In the genomic region with DNA sequence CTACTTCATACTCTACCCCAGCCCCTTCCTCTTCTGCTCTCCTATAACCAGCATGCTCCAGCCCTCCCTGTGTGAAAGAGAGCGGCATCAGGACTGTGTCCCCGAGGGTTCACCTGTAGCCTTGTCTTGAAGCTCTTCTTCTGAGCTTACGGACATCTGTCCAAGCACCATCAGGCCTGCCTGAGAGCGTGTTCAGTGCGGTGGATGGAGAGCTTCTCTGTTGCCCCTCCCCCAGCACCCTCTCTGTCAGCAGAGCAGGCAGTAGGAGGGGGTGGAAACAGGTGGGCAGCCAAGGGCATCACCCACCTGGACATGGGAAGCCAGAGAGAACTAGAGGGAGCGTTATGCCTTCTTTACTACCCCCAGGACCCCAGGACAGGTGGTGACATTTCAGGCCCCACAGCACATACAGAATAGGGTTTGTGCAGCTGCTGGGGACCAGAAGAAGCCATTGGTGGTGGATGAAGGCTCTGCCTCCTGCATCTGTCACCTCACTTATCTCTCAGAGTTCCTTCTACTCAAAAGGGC, we compare ENCODE assay signal across 16 mouse cellular contexts. TPM values are rescaled to one million over a fixed set of nuclear protein-coding genes. Genes with fewer than 3 reads are reported as not detected.
DNase-seq lines count a peak whose midpoint lies in the region; ATAC-seq lines count a peak whose summit lies in the region.
"Had no signal": no experiment of that assay in that cellular context is flagged by ENCODE, and none has a peak within 500 bp of the region (broad histone marks: within the 10 kb centered on the region; RNA-seq: fewer than 3 reads in every experiment).

No protein-coding gene starts in this region.

- 85% methylated on average over 6 of the region's 6 CpGs for WGBS in neural tube, embryonic 12.5 days
- 74% methylated on average over 6 of the region's 6 CpGs for WGBS in hindbrain, embryonic 10.5 days
- 68% methylated on average over 6 of the region's 6 CpGs for WGBS in midbrain, embryonic 12.5 days

- no peak overlapping the region for H3K4me3 ChIP-seq in neural tube, embryonic 12.5 days
- no peak overlapping the region for H3K4me3 ChIP-seq in hindbrain, embryonic 10.5 days
- no peak overlapping the region for H3K4me3 ChIP-seq in midbrain, embryonic 12.5 days
- H3K4me3 ChIP-seq: megakaryocyte, embryonic 14.5 days had no signal

- H3K27ac ChIP-seq in neural tube, embryonic 12.5 days, result no peak overlapping the region
- H3K27ac ChIP-seq in hindbrain, embryonic 10.5 days, result peak overlapping the region; percentile 46
- peak overlapping the region; percentile 90 for H3K27ac ChIP-seq in midbrain, embryonic 12.5 days (replicated peaks)

- DNase-seq in neural tube, embryonic 10.5 days (ENCODE audit: extremely low spot score, low spot score), result no peak
- no peak for DNase-seq in hindbrain, embryonic 10.5 days (ENCODE audit: low spot score)
- DNase-seq in adrenal gland, postnatal 25 days, result no peak
- no peak for DNase-seq in spleen, adult 12 weeks (ENCODE audit: low spot score)
- DNase-seq in right cerebral cortex, postnatal 25 days, result no peak
- no peak for DNase-seq in c-Kit-positive CD71-positive TER-119-positive erythroid progenitor cells, embryonic 14.5 days (ENCODE audit: low spot score)
- DNase-seq: adrenal gland, postnatal 14 days; kidney, adult 11 months; kidney, postnatal 4 days; thymus, adult 18-20 months had no signal

- peaks cover 62% of the 10 kb centered on the region for H3K36me3 ChIP-seq in neural tube, embryonic 12.5 days
- peaks cover 84% of the 10 kb centered on the region for H3K36me3 ChIP-seq in hindbrain, embryonic 10.5 days
- H3K36me3 ChIP-seq in midbrain, embryonic 12.5 days, result peaks cover 59% of the 10 kb centered on the region

- no peak for ATAC-seq in neural tube, embryonic 12.5 days (ENCODE audit: low FRiP score, low read depth)
- ATAC-seq in midbrain, embryonic 12.5 days (ENCODE audit: low FRiP score, low read depth), result peak; percentile 36; the same call in 1 of the 2 replicates
- ATAC-seq: CD4-positive, CD25-positive, alpha-beta regulatory T cell, adult 4 months had no signal

- no peak overlapping the region for H3K9ac ChIP-seq in neural tube, embryonic 12.5 days
- no peak overlapping the region for H3K9ac ChIP-seq in midbrain, embryonic 12.5 days (replicated peaks)

- H3K9me3 ChIP-seq in neural tube, embryonic 12.5 days, result no peaks in the 10 kb centered on the region
- H3K9me3 ChIP-seq in hindbrain, embryonic 10.5 days, result no peaks in the 10 kb centered on the region
- H3K9me3 ChIP-seq in midbrain, embryonic 12.5 days, result no peaks in the 10 kb centered on the region
- H3K9me3 ChIP-seq: megakaryocyte, embryonic 14.5 days had no signal

- peaks cover 74% of the 10 kb centered on the region for H3K4me1 ChIP-seq in neural tube, embryonic 12.5 days
- peaks cover 67% of the 10 kb centered on the region for H3K4me1 ChIP-seq in hindbrain, embryonic 10.5 days (replicated peaks)
- peaks cover 65% of the 10 kb centered on the region for H3K4me1 ChIP-seq in midbrain, embryonic 12.5 days

- H3K27me3 ChIP-seq in neural tube, embryonic 12.5 days (replicated peaks), result peaks cover 17% of the 10 kb centered on the region
- H3K27me3 ChIP-seq in hindbrain, embryonic 10.5 days (ENCODE audit: insufficient read depth, poor library complexity, severe bottlenecking), result peaks cover 38% of the 10 kb centered on the region
- peaks cover 31% of the 10 kb centered on the region for H3K27me3 ChIP-seq in midbrain, embryonic 12.5 days
- H3K27me3 ChIP-seq: megakaryocyte, embryonic 14.5 days had no signal

- H3K4me2 ChIP-seq in neural tube, embryonic 12.5 days (replicated peaks), result peak overlapping the region; percentile 33; the same call in 1 of the 2 replicates
- H3K4me2 ChIP-seq in midbrain, embryonic 12.5 days (replicated peaks), result peak overlapping the region; percentile 41

RNA-seq across cellular contexts. Expression of a gene that starts 42.3 kb away (rescaled TPM):
- 2.7 and 4.7 TPM in 2 replicates for polyA plus RNA-seq in neural tube, embryonic 12.5 days (2016; fragmentation: Nextera tagmentation; extraction: Ambion mirVana)
- polyA plus RNA-seq in hindbrain, embryonic 10.5 days (2016; fragmentation: Nextera tagmentation; extraction: Ambion mirVana), result 7.3 and 13.1 TPM in 2 replicates
- 12.0 and 14.4 TPM in 2 replicates for polyA plus RNA-seq in midbrain, embryonic 12.5 days (2016; fragmentation: Nextera tagmentation; extraction: Ambion mirVana)
- total RNA-seq in adrenal gland, postnatal 25 days (2021), result 3.8 and 4.6 TPM in 2 replicates
- total RNA-seq: common myeloid progenitor, adult 5-6 weeks; gastrocnemius, adult 18-20 months had no signal
